Mouse (Mus musculus) embryo, embryonic 10.5 days (tissue): Measurements from ENCODE around the gene Bcl9.

Experiments used
- DNase-seq: peaks from one replicate; pipeline ENCODE4 v3.0.0-alpha.2; 2015; ENCODE audit warnings: low spot score

Bcl9 gene

DNA sequence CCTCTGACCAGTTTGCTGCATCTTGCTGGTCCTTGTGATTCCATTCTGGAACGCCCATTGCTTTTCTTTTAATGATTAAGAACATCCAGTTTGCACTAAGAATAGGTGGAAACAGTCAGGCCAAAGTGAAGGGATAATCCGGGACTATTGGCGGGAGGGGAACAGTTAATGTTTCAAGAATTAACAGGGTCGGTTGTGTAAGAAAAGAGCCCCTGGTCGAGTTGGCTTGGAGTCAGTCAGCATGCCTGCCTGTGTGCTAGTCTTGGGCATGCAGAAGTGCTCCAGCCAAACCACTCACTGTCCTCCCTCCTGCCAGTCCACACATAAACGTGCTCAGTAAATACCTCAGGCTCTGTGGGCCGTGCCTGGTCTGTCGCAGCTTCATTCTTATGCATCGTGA is 125.5 kb downstream of the Bcl9 start:
- DNase-seq, result no peak

DNA sequence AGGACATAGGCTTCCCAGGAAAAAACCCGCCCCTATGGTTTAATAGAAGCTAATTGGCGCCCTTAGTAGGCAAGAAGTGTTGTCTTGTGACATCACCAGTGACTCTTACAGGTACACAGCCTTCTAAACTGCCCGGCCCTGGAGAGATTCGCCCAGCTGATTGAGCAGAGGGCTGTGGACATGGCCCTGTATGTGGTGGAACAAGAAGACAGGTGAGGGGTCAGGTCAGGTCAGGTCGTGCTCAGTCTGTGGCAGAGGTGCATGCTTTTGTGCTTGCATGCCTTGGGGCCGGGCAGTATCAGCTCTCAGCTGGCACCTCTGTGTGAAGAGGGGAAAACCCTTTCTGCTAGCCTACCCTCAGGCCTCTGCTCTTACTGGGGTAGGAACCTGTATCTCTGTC is 126.2 kb downstream of the Bcl9 start:
- no peak for DNase-seq

DNA sequence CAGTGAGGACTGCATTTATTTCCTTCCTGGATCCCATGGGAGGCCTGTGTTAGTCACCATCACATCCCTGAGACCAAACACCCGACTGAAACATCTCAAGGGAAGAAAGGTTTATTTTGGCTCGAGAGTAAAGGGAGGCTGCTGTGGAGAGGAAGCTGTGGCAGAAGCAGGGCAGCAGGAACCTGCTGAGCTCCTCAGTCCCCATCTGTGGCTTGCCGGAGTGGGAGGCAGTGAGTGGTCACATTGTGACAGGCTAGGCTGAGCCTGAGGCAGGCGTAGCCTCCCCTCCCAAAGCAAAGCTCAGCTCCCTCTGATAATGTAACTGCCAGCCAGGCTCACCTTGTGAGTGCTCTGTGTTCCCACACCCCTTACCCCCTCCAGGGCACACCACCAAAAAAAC is 130.6 kb downstream of the Bcl9 start:
- DNase-seq, result no peak

DNA sequence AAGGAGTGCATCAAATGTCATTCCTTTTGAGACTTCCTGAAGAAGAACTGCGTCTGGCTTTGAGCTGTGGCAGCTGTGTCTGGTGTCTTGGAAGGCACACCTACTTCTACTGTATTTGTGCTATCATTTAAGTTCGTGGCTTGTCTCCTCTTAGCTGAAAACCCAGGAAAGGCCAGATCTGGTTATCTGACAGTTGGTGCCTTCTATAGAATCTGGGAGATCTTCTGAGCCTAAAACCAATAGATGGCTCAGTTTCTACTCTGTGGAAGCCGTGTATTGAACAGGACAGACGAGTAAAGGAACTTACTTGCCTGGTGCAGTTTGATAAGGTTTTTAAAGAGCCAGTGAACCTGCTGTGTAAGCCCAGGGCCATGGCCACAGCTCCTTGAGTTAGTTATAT is 133.2 kb downstream of the Bcl9 start:
- DNase-seq, result no peak

DNA sequence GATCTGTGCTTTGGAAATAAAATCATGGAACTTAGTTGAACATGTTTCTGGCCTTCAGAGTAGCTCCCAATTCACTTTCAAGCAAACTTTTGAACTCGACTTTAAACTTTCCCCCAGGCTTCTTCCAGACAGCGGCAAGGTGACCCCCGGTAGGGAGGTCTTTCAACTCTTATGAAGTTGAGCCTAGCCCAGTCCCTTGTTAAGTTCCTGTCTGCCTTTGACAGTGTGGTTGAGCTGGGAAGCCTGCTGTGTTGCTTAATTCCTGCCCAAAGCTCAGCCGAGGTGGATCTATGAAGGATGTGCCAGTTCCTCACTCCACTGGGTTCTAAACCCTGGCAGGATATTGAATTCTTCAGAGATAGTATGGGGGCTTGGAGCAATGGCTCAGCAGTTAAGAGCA is 135.9 kb downstream of the Bcl9 start:
- no peak for DNase-seq

- DNase-seq, result no peak
These were observed 136.8 kb downstream of the Bcl9 start for GRCm38 (mm10) chr3:97160908-97161307.

- no peak for DNase-seq
These were observed 137.7 kb downstream of the Bcl9 start for GRCm38 (mm10) chr3:97159986-97160385.

- no peak for DNase-seq
These were observed 138.2 kb downstream of the Bcl9 start for GRCm38 (mm10) chr3:97159509-97159850.

- peak; percentile 96 for DNase-seq
These were observed 138.9 kb downstream of the Bcl9 start, which contains the start of gene Acp6 for GRCm38 (mm10) chr3:97158611-97159508. Gene Acp6 (plus strand): TSS chr3:97158777.

GRCm38 (mm10) chr3:97157958-97158599 is 139.6 kb downstream of the Bcl9 start:
- peak; percentile 94 for DNase-seq

GRCm38 (mm10) chr3:97157308-97157707 is 140.4 kb downstream of the Bcl9 start:
- DNase-seq, result no peak

DNA sequence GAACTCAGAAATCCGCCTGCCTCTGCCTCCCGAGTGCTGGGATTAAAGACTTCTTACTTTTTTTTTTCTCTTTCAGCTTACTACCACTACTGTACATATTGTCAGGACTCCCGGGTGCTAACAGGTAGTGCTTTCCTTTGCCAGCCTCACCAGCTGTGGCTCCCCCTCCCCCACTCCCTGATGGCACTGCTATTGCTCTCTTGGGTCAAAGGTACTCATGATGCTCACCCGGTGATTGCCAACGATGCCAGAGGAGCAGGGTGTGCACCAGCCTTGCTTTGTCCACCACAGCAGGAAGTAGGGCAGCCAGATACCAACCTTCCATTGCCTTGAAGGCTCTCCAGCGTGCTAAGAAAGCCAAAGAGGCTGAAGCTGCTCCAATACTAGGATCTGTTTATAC is 141.3 kb downstream of the Bcl9 start:
- no peak for DNase-seq
